Mouse (Mus musculus) effector memory CD4-positive, alpha-beta T cell, adult 7 months (primary cell): ENCODE data around the gene Ppm1f. TPM values are rescaled to one million over a fixed set of nuclear protein-coding genes. Genes with fewer than 3 reads are reported as not detected.

ENCODE experiments used
- polyA plus RNA-seq: library from polyadenylated mRNA; unstranded; fragments of 100-300 nt; shearing (Covaris generic); gene quantifications from one replicate; pipeline ENCODE4 v1.2.1, GENCODE M21; 2017

Gene Ppm1f
- 16.8 TPM for polyA plus RNA-seq

DNA sequence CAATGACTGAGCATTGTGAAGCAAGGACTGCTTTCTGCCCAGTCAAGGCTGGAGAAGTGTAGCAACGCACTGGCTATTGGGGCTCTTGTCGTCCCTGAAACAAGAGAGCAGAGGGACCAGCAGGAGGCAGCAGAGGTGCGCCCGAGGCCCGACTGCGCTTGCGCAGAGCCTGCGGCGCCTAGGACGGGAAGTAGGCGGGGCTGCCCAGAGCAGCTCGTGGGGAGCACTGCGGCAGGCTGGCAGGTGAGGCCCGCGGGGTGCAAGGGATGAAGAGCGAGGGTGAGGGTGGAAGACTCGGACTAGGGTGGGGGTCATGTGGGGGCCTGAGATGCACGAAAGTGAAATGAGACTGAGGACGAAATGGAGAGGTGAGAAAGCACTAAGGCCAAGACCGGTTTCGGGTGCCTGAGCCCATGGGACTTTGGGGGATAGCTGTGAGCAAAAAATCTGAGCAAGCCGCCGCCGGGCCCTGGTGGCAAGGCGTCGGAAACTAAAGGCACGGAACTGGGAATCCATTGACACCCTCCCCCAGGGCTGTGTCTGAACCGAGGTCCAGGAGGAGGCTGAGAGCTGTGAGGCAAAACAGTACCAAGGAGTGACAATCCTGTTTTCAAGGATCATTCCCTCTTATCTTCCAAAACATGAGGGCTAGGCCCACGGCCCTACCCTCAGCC lies at the start of gene Ppm1f:
Ppm1f (plus strand) TSS at position 88 of the 674 bp plus-strand sequence.

DNA sequence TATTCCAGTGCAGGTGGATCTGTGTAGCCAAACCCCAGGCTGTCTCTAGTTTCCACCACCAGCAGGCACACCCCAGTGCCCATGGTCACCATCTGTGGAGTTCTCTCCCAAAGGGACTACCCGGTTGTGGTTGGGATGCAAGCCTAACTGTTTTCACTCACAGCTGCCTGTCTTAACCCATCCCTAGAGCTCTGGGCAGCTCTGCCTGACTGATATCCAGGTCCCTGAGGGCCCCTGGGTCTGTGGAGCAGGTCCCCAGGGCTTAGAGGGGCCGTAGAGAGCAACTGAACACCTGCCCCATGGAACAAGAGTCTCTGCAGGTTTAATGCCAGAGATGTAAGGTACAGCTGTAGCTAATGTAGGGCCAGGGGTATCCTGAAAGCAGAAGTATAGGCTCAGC lies 32.3 kb upstream of the Ppm1f start, which contains the start of gene Igll1:
Igll1 (minus strand) TSS at position 8 of the 400 bp plus-strand sequence.

DNA sequence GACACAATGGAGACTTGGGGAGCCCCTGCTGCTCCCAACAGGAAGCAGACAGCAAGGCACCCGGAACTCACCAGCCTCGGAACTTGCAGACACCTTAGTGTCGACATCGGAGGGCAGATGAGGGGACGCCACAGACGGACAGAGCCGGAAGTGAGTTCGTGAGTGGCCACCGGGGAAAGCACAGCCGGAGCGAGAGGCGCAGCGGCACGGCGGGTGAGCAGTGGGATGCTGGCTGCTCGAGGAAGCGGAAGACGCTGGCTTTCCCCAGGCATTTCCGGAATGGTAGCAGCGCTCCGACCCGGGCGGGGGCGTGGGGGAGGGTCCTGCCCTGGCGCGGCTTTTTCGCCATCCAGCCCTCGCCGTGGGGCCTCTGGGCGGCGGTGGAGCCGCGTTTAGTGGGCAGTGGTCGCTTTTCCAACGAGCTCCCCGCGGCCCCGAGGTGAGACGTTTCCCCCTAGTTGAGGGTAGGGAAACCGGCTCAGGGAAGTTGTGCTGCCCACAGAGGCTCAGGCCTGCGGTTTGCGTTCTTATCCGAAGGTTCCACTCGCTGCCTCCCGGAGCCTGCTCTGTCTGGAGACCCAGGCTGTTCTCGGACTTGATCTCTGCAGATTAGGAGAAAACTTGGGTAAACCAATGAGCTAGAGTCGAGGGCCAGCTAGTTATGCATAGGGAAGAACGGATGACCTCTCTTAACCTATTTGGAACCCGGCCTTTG lies 25.5 kb upstream of the Ppm1f start, which contains the start of the genes Top3b and Vpreb1:
Top3b (plus strand) TSS at position 120 of the 715 bp plus-strand sequence.
Vpreb1 (minus strand) TSS at position 227 of the 715 bp plus-strand sequence.

Other genes with a start within 250 kb of the Ppm1f start
- not detected for gene Olfr19, start 220.1 kb upstream of the Ppm1f start, polyA plus RNA-seq
- not detected for gene Spag6l, start 67.0 kb upstream of the Ppm1f start, polyA plus RNA-seq
- gene Igll1, start 32.5 kb upstream of the Ppm1f start, polyA plus RNA-seq: not detected
- gene Top3b, start 25.7 kb upstream of the Ppm1f start, polyA plus RNA-seq: 70.6 TPM
- gene Vpreb1, start 25.6 kb upstream of the Ppm1f start, polyA plus RNA-seq: 1.0 TPM
- 163 TPM for gene Mapk1, start 86.9 kb downstream of the Ppm1f start, polyA plus RNA-seq
- gene Ypel1, start 173.2 kb downstream of the Ppm1f start, polyA plus RNA-seq: 3.4 TPM
- 179 TPM for gene Ppil2, start 214.8 kb downstream of the Ppm1f start, polyA plus RNA-seq
- 3.7 TPM for gene 2610318N02Rik, start 228.7 kb downstream of the Ppm1f start, polyA plus RNA-seq
- 36.4 TPM for gene Sdf2l1, start 235.9 kb downstream of the Ppm1f start, polyA plus RNA-seq
- gene Ydjc, start 248.2 kb downstream of the Ppm1f start, polyA plus RNA-seq: 3.4 TPM